Mouse (Mus musculus): ENCODE results near the gene Grin2a. TPM values are rescaled to one million over a fixed set of nuclear protein-coding genes. Genes with fewer than 3 reads are reported as not detected.
"Not testable (repeated sequence)": the region's sequence is repeated elsewhere in the genome, so short reads cannot be mapped to it uniquely, and the experiment has no call there.

Gene Grin2a
- total RNA-seq, 2 experiments from 2014 or later = 0.26 to 0.27 TPM

DNA sequence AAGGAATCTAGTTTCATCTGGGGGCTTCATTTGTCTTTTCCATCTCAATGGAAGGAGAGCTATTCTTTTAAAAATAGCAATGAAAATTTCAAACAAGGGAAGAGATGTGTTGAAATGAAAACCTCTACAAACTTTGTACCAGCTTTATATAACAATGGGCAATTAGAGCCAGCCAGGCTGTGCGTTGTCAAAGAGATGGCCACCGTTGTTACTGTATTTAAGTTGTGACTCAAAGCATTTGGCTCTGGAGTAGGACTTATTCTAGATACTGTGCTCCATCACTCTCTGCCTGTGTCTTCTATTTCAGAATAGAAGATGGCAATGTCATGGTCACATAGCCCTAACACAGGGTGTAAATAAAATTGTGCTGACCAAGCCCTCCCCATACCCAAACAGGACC is 371.0 kb downstream of the Grin2a start:
- DNase-seq = no peak

GRCm38 (mm10) chr16:9618206-9618605 is 377.2 kb downstream of the Grin2a start:
- no peak for DNase-seq

DNA sequence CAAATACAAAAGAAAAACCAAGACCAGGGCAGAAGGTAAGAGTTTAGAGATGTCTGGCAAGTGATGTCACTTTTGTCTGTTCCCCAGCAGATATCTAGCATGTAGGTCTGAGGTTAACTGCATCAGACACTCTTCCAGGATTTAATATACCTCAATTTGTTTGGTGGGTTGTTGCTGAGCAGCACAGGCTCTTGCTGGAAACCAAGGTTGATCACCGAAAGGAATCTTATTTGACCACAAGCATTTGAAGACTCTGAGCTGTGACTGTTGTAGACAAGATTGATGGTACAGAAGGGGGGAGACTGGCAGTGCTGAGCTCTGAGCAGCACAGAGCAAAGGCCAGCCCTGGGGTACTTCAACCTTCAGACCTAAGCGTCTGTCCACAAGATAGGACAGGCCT is 378.1 kb downstream of the Grin2a start:
- DNase-seq = no peak

GRCm38 (mm10) chr16:9616807-9617206 is 378.6 kb downstream of the Grin2a start:
- DNase-seq = no peak

DNA sequence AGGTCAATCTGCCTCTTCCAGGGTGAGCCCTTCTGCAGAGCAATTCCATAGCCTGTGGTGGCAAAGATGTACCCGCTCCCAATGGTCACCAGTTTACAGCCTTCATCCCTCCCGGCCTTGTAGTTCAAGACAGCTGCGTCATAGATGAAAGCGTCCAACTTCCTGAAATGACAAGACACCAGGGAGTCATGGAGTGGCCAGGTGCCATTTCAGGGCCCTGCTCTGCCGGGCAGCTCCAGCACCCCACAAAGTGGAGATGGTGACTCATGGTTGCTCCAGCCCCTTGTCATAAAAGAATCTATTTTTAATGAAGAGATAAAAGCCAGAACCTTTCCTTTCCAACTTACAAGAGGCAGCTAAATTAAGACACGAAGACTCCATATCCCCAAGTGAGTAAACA is 382.8 kb downstream of the Grin2a start:
- not testable (repeated sequence) for DNase-seq

- no peak for DNase-seq
These were observed 387.9 kb downstream of the Grin2a start for GRCm38 (mm10) chr16:9607432-9607831.

DNA sequence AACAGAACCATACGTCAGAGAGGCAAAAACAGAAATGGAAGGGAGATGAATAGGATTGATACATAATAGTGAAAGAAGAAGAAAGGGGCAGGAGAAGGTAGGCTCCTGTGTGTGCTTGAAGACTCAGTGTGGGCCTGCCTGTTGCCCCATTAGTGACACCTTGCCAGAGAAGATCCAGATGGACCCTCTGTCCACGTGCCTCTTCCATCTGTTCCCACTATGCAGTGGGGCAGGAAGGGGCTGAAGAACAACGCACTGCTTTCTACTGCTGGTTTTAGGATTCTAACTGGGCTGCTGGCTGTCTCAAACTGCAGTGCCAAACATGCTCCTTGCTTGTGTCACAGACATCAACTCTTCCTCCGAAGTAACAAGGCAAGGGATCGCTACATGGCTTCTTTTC is 391.4 kb downstream of the Grin2a start:
- DNase-seq = no peak

DNA sequence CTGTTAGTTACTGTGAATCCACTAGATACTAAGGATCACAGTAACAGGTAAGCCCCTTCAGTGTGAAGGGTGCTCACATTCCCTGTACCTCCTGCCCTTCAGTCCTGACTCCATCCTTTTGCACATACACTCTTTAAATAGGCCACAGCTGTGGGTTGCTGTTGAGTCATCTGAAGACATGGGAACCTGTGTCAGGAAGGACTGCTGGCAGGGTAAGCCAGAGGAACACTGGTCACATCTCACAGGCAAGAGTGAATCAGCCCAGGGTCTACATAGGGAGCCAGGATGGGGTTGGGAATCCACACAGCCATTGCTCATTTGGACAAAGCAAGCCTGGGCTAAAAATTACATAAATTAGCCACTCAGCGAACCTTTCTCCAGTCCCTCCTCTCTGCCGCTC is 392.8 kb downstream of the Grin2a start:
- DNase-seq = no peak

GRCm38 (mm10) chr16:9589176-9589575 is 406.2 kb downstream of the Grin2a start:
- DNase-seq = no peak

DNA sequence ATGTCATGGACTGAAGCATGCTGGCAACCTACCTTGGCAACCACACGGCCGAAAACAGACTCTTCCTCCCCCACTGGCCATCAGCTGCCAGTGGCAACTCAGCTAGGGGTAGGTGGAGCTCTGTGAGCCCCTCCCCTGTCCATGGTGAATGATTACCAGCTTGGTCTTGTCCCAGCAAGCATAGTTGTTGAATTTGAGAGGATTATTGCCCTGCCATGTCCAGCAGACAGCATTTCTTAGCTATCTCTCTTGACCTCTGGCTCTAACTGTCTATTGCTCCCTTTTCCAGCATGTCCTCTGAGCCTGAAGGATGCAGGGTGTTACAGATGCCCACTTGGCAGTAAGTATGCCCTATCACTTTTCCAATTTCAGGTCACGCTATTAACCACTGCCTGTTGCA is 406.9 kb downstream of the Grin2a start:
- no peak for DNase-seq

DNA sequence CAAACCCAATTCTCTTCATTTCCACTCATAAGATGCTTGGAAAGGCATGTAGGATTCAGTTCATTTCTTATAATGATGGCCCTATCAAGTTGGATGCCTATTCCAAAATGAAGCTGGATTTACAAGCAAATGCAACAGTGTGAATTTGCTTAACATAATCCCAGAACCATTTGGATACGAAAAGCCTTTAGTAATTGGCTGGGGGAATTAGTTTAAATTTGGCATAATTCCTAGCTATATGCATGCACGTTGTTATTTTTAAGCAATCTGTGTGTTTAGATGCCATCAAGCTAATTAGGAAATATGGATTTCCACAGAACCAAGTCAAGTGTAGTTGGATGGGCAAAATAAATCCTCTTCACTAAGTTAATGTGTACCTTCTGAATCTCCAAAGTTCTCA is 411.4 kb downstream of the Grin2a start:
- DNase-seq = no peak

- no peak for DNase-seq
These were observed 423.6 kb downstream of the Grin2a start for GRCm38 (mm10) chr16:9571793-9572192.

DNA sequence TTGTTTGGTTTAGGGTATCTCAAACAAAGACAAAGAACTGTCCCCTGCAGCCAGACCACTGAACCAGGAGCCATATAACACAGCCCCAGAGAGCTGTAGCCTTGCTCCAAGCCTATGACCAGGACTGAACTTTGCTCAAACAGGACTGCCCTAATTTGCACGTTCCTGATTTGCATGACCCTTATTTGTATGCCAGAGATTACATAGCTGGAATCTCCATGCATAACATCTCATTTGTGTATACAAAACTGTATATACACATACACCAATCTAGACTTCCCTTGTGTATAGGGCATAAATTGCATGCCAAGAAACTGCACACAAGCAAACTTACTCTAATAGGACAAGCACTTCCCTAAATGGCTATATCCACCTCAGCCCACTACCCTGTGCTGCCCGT is 428.1 kb downstream of the Grin2a start:
- no peak for DNase-seq

- no peak for DNase-seq
These were observed 433.5 kb downstream of the Grin2a start for GRCm38 (mm10) chr16:9561816-9562215.

DNA sequence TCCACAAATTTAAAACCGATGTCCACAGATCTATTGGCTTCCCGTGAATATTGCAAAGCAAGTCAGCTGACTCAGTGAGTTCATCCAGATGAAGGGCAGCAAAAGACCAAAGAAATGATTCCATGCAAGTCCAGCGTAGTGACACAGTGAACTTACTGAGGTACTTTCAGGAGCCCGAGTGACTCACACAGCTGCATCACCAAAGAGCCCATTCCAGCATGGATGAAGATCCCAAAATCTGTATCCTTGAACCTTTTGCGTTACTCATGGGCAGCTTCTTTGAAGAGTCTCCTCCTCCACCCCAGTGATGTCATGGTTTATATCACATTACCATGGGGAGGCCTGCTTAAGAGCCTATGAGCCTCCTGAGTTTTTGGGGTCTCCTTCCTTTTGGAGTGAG is 460.2 kb downstream of the Grin2a start:
- DNase-seq = no peak

DNA sequence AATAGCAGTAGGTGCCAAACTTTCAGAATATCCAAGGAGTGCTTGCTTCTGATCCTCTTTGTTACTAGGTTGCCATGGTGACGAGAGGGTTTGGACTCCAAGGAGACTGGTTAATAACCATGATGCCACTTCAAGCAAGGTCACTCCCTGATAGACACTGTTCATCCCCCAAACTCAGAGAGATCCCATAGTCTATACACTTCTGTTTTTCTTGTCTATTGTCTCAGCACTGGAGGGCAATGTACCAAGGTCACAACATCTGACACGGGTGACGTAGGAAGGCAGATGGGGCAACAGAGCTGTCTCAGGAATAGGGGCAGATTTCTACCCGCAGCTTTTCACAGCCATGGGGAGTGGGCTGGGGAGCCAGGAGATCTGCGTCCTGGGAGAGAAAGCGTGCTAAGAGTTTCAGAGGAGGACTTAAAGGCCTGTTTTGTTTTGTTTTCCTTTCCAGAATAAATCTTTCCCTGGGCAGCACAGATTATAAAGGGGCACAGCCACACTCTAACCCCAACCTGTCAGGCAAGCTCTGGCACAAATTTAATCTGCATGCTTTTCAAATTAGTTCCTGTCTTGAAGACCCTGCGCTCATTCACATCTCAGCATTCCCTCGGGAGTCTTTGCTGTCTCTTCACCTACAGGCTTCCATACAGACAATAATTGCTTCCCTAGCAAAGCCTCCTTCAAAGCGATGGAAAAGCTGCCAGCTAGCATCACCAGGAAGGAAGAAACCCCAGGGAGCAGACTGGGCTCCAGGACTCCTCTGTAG is 461.6 kb downstream of the Grin2a start:
- DNase-seq = no peak

- DNase-seq = no peak
These were observed 462.4 kb downstream of the Grin2a start for GRCm38 (mm10) chr16:9532843-9533532.

- no peak for DNase-seq
These were observed 468.1 kb downstream of the Grin2a start for GRCm38 (mm10) chr16:9527214-9527613.

- DNase-seq = no peak
These were observed 472.0 kb downstream of the Grin2a start for GRCm38 (mm10) chr16:9523314-9523713.

Other genes with a start within 250 kb of the Grin2a start
- gene Rpl39l, start 174.7 kb upstream of the Grin2a start, total RNA-seq (2021) = 1 to 10 TPM in 1 of 2 experiments, not detected in 1; 1.0 TPM
- not detected for gene Atf7ip2, start 197.2 kb upstream of the Grin2a start, total RNA-seq (2021)

Measured in gastrocnemius, postnatal 10 days (tissue).